Comparison of ENCODE assay signal across 10 mouse cellular contexts in the genomic region with DNA sequence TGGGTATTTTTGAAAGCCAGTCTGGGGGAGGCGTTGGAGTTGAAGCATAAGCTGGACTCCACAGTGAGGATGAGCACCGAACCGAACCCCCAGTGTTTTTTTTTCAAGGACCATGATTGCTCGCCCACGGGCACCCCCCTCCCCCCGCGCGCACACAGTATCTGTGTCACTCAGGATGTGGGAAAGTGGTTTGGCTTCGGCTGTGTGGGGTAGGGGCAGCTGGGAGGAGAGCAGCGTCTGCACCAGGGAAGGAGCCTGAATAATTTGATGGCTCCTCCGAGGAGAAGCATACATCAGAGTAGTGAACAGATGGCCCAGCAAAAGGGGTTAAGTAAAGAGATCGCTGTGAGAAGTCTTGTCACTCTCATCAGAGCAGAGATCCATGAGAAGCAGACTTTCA.
DNase-seq lines count a peak whose midpoint lies in the region; ATAC-seq and TF ChIP-seq lines count a peak whose summit lies in the region.
"Had no signal": no experiment of that assay in that cellular context is flagged by ENCODE, and none has a peak within 500 bp of the region (broad histone marks: within the 10 kb centered on the region; RNA-seq: fewer than 3 reads in every experiment).

No protein-coding gene starts in this region.

- H3K9me3 ChIP-seq in hindbrain, embryonic 10.5 days: no peaks in the 10 kb centered on the region
- no peaks in the 10 kb centered on the region for H3K9me3 ChIP-seq in midbrain, postnatal 0 days (ENCODE audit: low read length)

- TF ChIP-seq CTCF in midbrain, postnatal 0 days (IDR thresholded peaks at IDR 0.05): no peak

- peaks cover 24% of the 10 kb centered on the region for H3K4me1 ChIP-seq in hindbrain, embryonic 10.5 days (replicated peaks)
- no peaks in the 10 kb centered on the region for H3K4me1 ChIP-seq in midbrain, postnatal 0 days (ENCODE audit: insufficient read depth, low read length)

- DNase-seq in right cerebral cortex, postnatal 25 days: peak; percentile 35
- no peak for DNase-seq in right cerebral cortex, postnatal 4 days
- no peak for DNase-seq in hindbrain, embryonic 10.5 days (ENCODE audit: low spot score)
- peak; percentile 29 for DNase-seq in midbrain, postnatal 0 days (ENCODE audit: low spot score)
- DNase-seq in kidney, postnatal 14 days: no peak
- DNase-seq in cerebellum, adult 11-12 months: no peak
- DNase-seq: adrenal gland, postnatal 14 days; cerebellum, adult 9-11 months; kidney, adult 18-20 months had no signal

- no peak for ATAC-seq in midbrain, postnatal 0 days (ENCODE audit: low FRiP score)
- no peak for ATAC-seq in megakaryocyte, adult 5-6 weeks (ENCODE audit: poor library complexity, severe bottlenecking)

- no peak overlapping the region for H3K4me3 ChIP-seq in hindbrain, embryonic 10.5 days
- no peak overlapping the region for H3K4me3 ChIP-seq in midbrain, postnatal 0 days (ENCODE audit: low read depth, low read length)

- no peak overlapping the region for H3K9ac ChIP-seq in midbrain, postnatal 0 days (replicated peaks; ENCODE audit: low read length, poor library complexity, severe bottlenecking)

- H3K27me3 ChIP-seq in hindbrain, embryonic 10.5 days (ENCODE audit: insufficient read depth, poor library complexity, severe bottlenecking): peaks cover 29% of the 10 kb centered on the region
- 0 out of 2 replicates have a peak, but pooled peaks cover 4% of the 10 kb centered on the region for H3K27me3 ChIP-seq in midbrain, postnatal 0 days (ENCODE audit: insufficient read depth, low read length)

- no peaks in the 10 kb centered on the region for H3K36me3 ChIP-seq in hindbrain, embryonic 10.5 days
- H3K36me3 ChIP-seq in midbrain, postnatal 0 days (ENCODE audit: insufficient read depth, low read length): no peaks in the 10 kb centered on the region

- H3K27ac ChIP-seq in hindbrain, embryonic 10.5 days: peak overlapping the region; percentile 67
- H3K27ac ChIP-seq in midbrain, postnatal 0 days (ENCODE audit: low read depth, low read length): no peak overlapping the region

- H3K4me2 ChIP-seq in midbrain, postnatal 0 days (ENCODE audit: low read depth, low read length, poor library complexity, severe bottlenecking): no peak overlapping the region

- WGBS in hindbrain, embryonic 10.5 days: 38% methylated on average over 12 of the region's 12 CpGs
- 37% methylated on average over 12 of the region's 12 CpGs for WGBS in midbrain, postnatal 0 days

Comparison
In these comparisons a context has a peak if more than half of its experiments do, and no peak if none do; other contexts are left out.
1. DNase-seq: peak in right cerebral cortex, postnatal 25 days (single experiment) and midbrain, postnatal 0 days (single experiment); none in right cerebral cortex, postnatal 4 days (single experiment), hindbrain, embryonic 10.5 days (single experiment), kidney, postnatal 14 days (single experiment) and cerebellum, adult 11-12 months (single experiment).